Mouse (Mus musculus) heart, adult 2 months (tissue): ENCODE results near the gene Ucp2. TPM values are rescaled to one million over a fixed set of nuclear protein-coding genes. Genes with fewer than 3 reads are reported as not detected.

Experiments used
- DNase-seq, 2 experiments: peaks; one replicate each; pipeline ENCODE4 v3.0.0; 2021
- H3K27ac ChIP-seq: fragments of 200-600 bp; 2 replicates; pipeline ENCODE4 v1.8.1; 2022
- H3K27me3 ChIP-seq: fragments of 200-500 bp; 2 replicates; pipeline ENCODE4 v1.6.1; 2012; ENCODE audit warnings: mild to moderate bottlenecking, low read length, inconsistent platforms, mixed read lengths; ENCODE audit not compliant: control insufficient read depth, insufficient read depth
- H3K36me3 ChIP-seq: fragments of 200-500 bp; 2 replicates; pipeline ENCODE4 v1.6.1; 2012; ENCODE audit warnings: low read length, inconsistent platforms; ENCODE audit not compliant: control insufficient read depth, insufficient read depth
- H3K4me1 ChIP-seq: fragments of 200-500 bp; 2 replicates; pipeline ENCODE4 v1.6.1; 2011; ENCODE audit warnings: low read length; ENCODE audit not compliant: control insufficient read depth, insufficient read depth
- H3K4me3 ChIP-seq: fragments of 200-600 bp; 2 replicates; pipeline ENCODE4 v1.8.1; 2022
- H3K79me2 ChIP-seq: fragments of 200-500 bp; replicated peaks from 2 replicates; pipeline ENCODE4 v1.6.1; 2012; ENCODE audit warnings: mild to moderate bottlenecking, inconsistent platforms, low read length, moderate library complexity, mixed read lengths; ENCODE audit not compliant: control insufficient read depth, insufficient read depth
- H3K9ac ChIP-seq: fragments of 200-500 bp; 2 replicates; pipeline ENCODE4 v1.6.1; 2012; ENCODE audit warnings: low read depth, mild to moderate bottlenecking, control low read depth, inconsistent platforms, low read length, mixed read lengths
- CTCF ChIP-seq: fragments of 200-600 bp; IDR thresholded peaks from 2 replicates; pipeline ENCODE4 v1.8.1; 2022; ENCODE audit warnings: antibody characterized with exemption, mild to moderate bottlenecking, moderate library complexity
- EP300 ChIP-seq: fragments of 200-500 bp; IDR thresholded peaks from 2 replicates; pipeline ENCODE4 v1.6.1; 2011; ENCODE audit warnings: low read depth, low read length, control low read depth; ENCODE audit not compliant: insufficient read depth
- POLR2A ChIP-seq: fragments of 200-500 bp; IDR thresholded peaks from 2 replicates; pipeline ENCODE4 v1.6.1; 2011; ENCODE audit warnings: mild to moderate bottlenecking, low read depth, low read length, control low read depth; ENCODE audit not compliant: insufficient read depth
- WGBS: fragments of 180-500 bp; shearing (Covaris S2); methylation state at CpG from one replicate; pipeline ENCODE4 v1.1.7; 2018; 5-methylcytosine and 5-hydroxymethylcytosine counted together
- intact Hi-C: fragments of 180-260 bp; cut with DNase I; formaldehyde crosslinking; loops from one replicate; pipeline ENCODE4 v1.15.1; 2025
- polyA plus RNA-seq: library from polyadenylated mRNA; depleted of rRNA; stranded (reverse); fragments of >200 nt; gene quantifications from 2 replicates; pipeline ENCODE4 v1.2.3, GENCODE M21; 2012
- total RNA-seq, 2 experiments: library from RNA; stranded (reverse); gene quantifications; 2 replicates each; pipeline ENCODE4 v1.2.3; 2021

Ucp2 gene
- total and polyA plus RNA-seq, 3 experiments: 193 to 496 (median 245) TPM

DNA sequence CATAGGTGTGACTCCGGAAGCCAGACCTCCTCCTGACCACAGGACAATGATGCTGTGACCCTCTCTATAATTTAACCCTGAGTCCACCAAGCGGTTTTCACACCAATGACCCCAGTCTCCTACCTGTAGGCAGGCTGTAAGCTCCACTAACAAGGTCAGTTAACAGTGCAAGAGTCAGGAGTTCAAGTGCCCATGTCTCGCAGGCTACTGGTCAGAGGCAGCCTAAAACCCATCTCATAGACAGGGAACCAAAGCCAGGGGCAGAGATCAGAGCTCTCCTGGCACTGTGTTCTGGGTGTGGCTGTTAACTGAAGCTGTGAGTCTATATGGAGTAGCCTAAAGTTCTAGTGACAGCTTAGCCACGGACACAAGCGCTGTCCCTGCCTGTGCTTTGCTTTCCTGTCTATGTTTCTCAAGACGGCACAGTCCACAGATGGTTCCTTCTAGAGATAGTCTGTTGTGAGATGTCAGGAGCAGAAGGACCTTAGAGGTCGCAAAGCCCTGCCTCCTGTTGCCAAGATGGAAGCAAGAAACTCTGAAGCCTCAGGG, 9.3 kb downstream of the Ucp2 start:
- no peak overlapping the region for H3K9ac ChIP-seq
- H3K4me3 ChIP-seq: no peak overlapping the region
- TF ChIP-seq POLR2A (peak; percentile 47; the same call in 1 of the 2 replicates), CTCF (no peak), EP300 (no peak)
- H3K36me3 ChIP-seq: no peaks in the 10 kb centered on the region
- H3K27me3 ChIP-seq: no peaks in the 10 kb centered on the region
- intact Hi-C loops: no loop called here
- no peak overlapping the region for H3K27ac ChIP-seq
- WGBS: 49% methylated on average over 7 of the region's 7 CpGs
- no peaks in the 10 kb centered on the region for H3K79me2 ChIP-seq
- DNase-seq: no peak
- H3K4me1 ChIP-seq: peaks cover 2% of the 10 kb centered on the region; the same call in 1 of the 2 replicates

GRCm38 (mm10) chr7:100503076-100503475, 9.9 kb downstream of the Ucp2 start:
- Histone ChIP-seq H3K79me2 (no peaks in the 10 kb centered on the region), H3K27ac (no peak overlapping the region), H3K36me3 (no peaks in the 10 kb centered on the region), H3K27me3 (no peaks in the 10 kb centered on the region), H3K4me3 (no peak overlapping the region), H3K4me1 (peaks cover 2% of the 10 kb centered on the region; the same call in 1 of the 2 replicates), H3K9ac (no peak overlapping the region)
- no peak for DNase-seq
- WGBS: 59% methylated on average over 5 of the region's 5 CpGs
- TF ChIP-seq POLR2A (0 out of 2 replicates have a peak, but pooled peaks have one; percentile 11), EP300 (no peak)
- intact Hi-C loops: no loop called here

DNA sequence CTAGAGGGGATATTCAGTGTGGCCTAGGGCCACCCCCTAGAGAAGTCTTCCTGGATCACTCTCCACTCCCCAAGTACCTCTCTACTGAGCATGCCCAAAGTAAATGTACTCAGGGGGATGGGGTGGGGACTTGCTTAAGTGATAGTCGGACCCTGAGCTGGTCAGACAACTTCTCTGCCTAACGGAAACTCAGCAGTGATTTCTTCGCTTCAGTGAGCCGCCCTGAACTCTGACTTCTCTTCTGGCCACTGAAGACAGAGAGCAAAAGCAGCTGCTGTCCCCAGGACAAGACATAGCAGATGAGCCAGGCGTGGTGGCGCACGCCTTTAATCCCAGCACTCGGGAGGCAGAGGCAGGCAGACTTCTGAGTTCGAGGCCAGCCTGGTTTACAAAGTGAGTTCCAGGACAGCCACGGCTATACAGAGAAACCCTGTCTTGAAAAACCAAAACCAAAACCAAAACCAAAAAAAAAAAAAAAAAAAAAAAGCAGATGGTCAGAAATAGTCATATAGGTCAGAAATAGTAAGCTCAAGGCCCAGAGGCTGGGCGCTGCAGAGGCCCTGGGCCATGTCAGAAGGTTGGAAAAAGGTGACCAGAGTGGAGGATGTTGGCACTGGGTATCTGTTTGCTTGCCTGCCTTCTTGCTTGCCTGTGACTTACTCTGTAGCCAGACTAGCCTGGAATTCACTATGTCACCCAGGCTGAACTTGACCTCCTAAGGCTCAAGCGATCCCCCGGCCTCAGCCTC, 11.8 kb downstream of the Ucp2 start:
- 67% methylated on average over 13 of the region's 13 CpGs for WGBS
- Histone ChIP-seq H3K4me1 (peaks cover 2% of the 10 kb centered on the region; the same call in 1 of the 2 replicates), H3K9ac (no peak overlapping the region), H3K36me3 (no peaks in the 10 kb centered on the region), H3K79me2 (no peaks in the 10 kb centered on the region), H3K27ac (no peak overlapping the region), H3K27me3 (no peaks in the 10 kb centered on the region), H3K4me3 (no peak overlapping the region)
- no peak for DNase-seq
- no peak for TF ChIP-seq EP300
- TF ChIP-seq POLR2A: no peak
- no peak for TF ChIP-seq CTCF
- intact Hi-C loops: no loop called here

GRCm38 (mm10) chr7:100506494-100506893, 13.4 kb downstream of the Ucp2 start:
- TF ChIP-seq POLR2A (no peak), CTCF (no peak), EP300 (no peak)
- H3K4me1 ChIP-seq: peaks cover 2% of the 10 kb centered on the region; the same call in 1 of the 2 replicates
- H3K27ac ChIP-seq: no peak overlapping the region
- intact Hi-C loops: no loop called here
- no peaks in the 10 kb centered on the region for H3K27me3 ChIP-seq
- no peaks in the 10 kb centered on the region for H3K79me2 ChIP-seq
- H3K36me3 ChIP-seq: no peaks in the 10 kb centered on the region
- DNase-seq: no peak
- H3K4me3 ChIP-seq: no peak overlapping the region
- H3K9ac ChIP-seq: no peak overlapping the region
- WGBS: 56% methylated on average over 4 of the region's 4 CpGs

- no peak for DNase-seq
- intact Hi-C loops: no loop called here
- H3K27ac ChIP-seq: no peak overlapping the region
- H3K36me3 ChIP-seq: no peaks in the 10 kb centered on the region
- no peaks in the 10 kb centered on the region for H3K27me3 ChIP-seq
- H3K9ac ChIP-seq: no peak overlapping the region
- TF ChIP-seq POLR2A: no peak
- TF ChIP-seq EP300: no peak
- no peak overlapping the region for H3K4me3 ChIP-seq
- H3K4me1 ChIP-seq: no peaks in the 10 kb centered on the region
- H3K79me2 ChIP-seq: no peaks in the 10 kb centered on the region
- 52% methylated on average over 3 of the region's 3 CpGs for WGBS
Measured at GRCm38 (mm10) chr7:100508670-100509069, 15.5 kb downstream of the Ucp2 start.

DNA sequence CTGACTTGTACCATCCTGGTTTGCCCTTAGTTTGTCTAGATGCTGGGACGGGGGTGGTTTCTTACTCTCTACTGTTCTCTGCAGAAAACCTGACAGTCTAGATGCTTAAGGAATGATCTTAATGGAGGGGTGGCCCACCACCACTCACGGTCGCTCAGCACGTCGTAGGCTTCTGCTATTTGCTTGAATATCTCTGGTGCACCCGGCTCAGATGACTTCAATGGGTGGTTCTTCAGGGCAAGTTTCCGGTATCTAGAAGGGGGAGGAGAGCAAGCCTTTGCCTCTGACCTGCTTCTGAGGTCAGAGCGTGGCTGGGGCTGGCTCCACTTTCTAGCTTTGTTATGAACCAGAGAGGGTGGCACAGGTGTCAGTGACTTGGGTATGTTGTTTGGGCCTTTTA, 18.5 kb downstream of the Ucp2 start:
- H3K4me1 ChIP-seq: no peaks in the 10 kb centered on the region
- no peaks in the 10 kb centered on the region for H3K36me3 ChIP-seq
- H3K27me3 ChIP-seq: no peaks in the 10 kb centered on the region
- intact Hi-C loops: no loop called here
- no peak overlapping the region for H3K9ac ChIP-seq
- H3K4me3 ChIP-seq: no peak overlapping the region
- TF ChIP-seq CTCF: no peak
- no peak for TF ChIP-seq EP300
- no peak for TF ChIP-seq POLR2A
- 58% methylated on average over 8 of the region's 8 CpGs for WGBS
- H3K79me2 ChIP-seq: no peaks in the 10 kb centered on the region
- no peak overlapping the region for H3K27ac ChIP-seq
- DNase-seq: no peak
